Mouse (Mus musculus): ENCODE data around the gene Abcc12.

- TF ChIP-seq ZC3H11A (IDR thresholded peaks at IDR 0.05; ENCODE audit: borderline replicate concordance, low read depth, low read length) (no peak), ZNF384 (IDR thresholded peaks at IDR 0.05; ENCODE audit: low read depth, low read length) (no peak), MAFK (IDR thresholded peaks at IDR 0.05; ENCODE audit: insufficient read depth, low read depth, low read length) (no peak), CHD2 (IDR thresholded peaks at IDR 0.05; ENCODE audit: low read depth, low read length) (no peak), HCFC1 (IDR thresholded peaks at IDR 0.05; ENCODE audit: borderline replicate concordance, insufficient read depth, low read length) (no peak)
Observed at GRCm38 (mm10) chr8:86540906-86541305, 39.6 kb downstream of the Abcc12 start.

Measured in ES-E14 (cell line).